26 mouse cellular contexts compared by ENCODE assay signal in the genomic region with DNA sequence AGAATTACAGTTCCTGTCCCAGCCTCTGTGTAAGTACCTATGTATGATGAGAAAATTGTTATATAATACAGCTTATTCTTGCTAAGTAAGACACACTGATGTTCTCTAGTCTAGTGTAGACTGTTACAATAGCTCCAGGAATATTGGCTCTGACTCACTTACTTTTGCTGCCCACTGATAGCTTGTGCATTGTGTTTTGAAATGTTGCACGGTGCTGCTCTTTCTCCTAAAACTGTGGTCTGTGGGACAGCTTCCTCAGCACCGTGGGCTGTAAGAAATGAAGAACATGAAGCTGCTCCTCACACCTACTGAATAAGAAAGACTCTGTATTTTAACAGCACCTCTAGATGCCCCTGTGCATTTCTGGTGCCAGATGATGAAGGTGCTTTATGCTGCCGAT.
A peak's percentile ranks its signal among the peaks of the same experiment; 100 is the strongest.
DNase-seq lines count a peak whose midpoint lies in the region; ATAC-seq and TF ChIP-seq lines count a peak whose summit lies in the region.
"Had no signal": no experiment of that assay in that cellular context is flagged by ENCODE, and none has a peak within 500 bp of the region (broad histone marks: within the 10 kb centered on the region; RNA-seq: fewer than 3 reads in every experiment).

No protein-coding gene starts in this region.

- H3K27me3 ChIP-seq in neural tube, embryonic 14.5 days (ENCODE audit: control insufficient read depth, insufficient read depth, low read length): no peaks in the 10 kb centered on the region
- no peaks in the 10 kb centered on the region for H3K27me3 ChIP-seq in midbrain, embryonic 14.5 days (ENCODE audit: control insufficient read depth, insufficient read depth, low read length)
- H3K27me3 ChIP-seq: forebrain, embryonic 13.5 days; heart, embryonic 12.5 days; heart, embryonic 15.5 days; hindbrain, embryonic 13.5 days had no signal

- H3K4me3 ChIP-seq in left cerebral cortex, adult 2 months: no peak overlapping the region
- H3K4me3 ChIP-seq in neural tube, embryonic 14.5 days (ENCODE audit: low read depth, low read length): no peak overlapping the region
- H3K4me3 ChIP-seq in midbrain, embryonic 14.5 days (replicated peaks; ENCODE audit: low read depth, low read length): no peak overlapping the region
- H3K4me3 ChIP-seq: forebrain, embryonic 10.5 days; forebrain, embryonic 13.5 days; gastrocnemius, adult 2 months; heart, embryonic 12.5 days; heart, embryonic 15.5 days; hindbrain, embryonic 10.5 days; hindbrain, embryonic 13.5 days had no signal

- no peaks in the 10 kb centered on the region for H3K9me3 ChIP-seq in neural tube, embryonic 14.5 days (ENCODE audit: control insufficient read depth, low read length)
- H3K9me3 ChIP-seq in midbrain, embryonic 14.5 days (ENCODE audit: control insufficient read depth, low read length): no peaks in the 10 kb centered on the region
- H3K9me3 ChIP-seq: forebrain, embryonic 10.5 days; forebrain, embryonic 13.5 days; heart, embryonic 12.5 days; heart, embryonic 15.5 days; hindbrain, embryonic 10.5 days; hindbrain, embryonic 13.5 days had no signal

- no peak for DNase-seq in frontal cortex, postnatal 25 days (ENCODE audit: low spot score in 2 of 2)
- DNase-seq in left cerebral cortex, adult 2 months (ENCODE audit: extremely low spot score in 1 of 2, low spot score in 2 of 2): no peak
- no peak for DNase-seq in left cerebral cortex, adult 18-20 months (ENCODE audit: low spot score in 2 of 2)
- no peak for DNase-seq in neural tube, embryonic 10.5 days (ENCODE audit: extremely low spot score, low spot score)
- no peak for DNase-seq in midbrain, embryonic 14.5 days
- DNase-seq: adrenal gland, adult 8-10 months; adrenal gland, postnatal 25 days; cerebellum, adult 18-20 months; cerebellum, adult 9-10 months; cerebellum, postnatal 14 days; gastrocnemius, adult 2 months; gastrocnemius, postnatal 14 days; heart, adult 18-20 months; heart, postnatal 10 days; heart, postnatal 36 days had no signal

- ATAC-seq in frontal cortex, adult (ENCODE audit: low TSS enrichment): peak; percentile 78
- no peak for ATAC-seq in neural tube, embryonic 14.5 days (ENCODE audit: low read depth)
- ATAC-seq in midbrain, embryonic 14.5 days (ENCODE audit: low FRiP score, low TSS enrichment): no peak
- ATAC-seq: activated CD4-positive, CD25-positive, alpha-beta regulatory T cell, adult 4 months; forebrain, embryonic 13.5 days; forebrain, embryonic 16.5 days; hindbrain, embryonic 16.5 days had no signal

- no peak overlapping the region for H3K9ac ChIP-seq in neural tube, embryonic 14.5 days (replicated peaks; ENCODE audit: low read depth, low read length)
- H3K9ac ChIP-seq in midbrain, embryonic 14.5 days (replicated peaks; ENCODE audit: low read length): no peak overlapping the region
- H3K9ac ChIP-seq: forebrain, embryonic 13.5 days; heart, embryonic 12.5 days; heart, embryonic 15.5 days; hindbrain, embryonic 13.5 days had no signal

- WGBS in neural tube, embryonic 14.5 days: 90% methylated on average over 3 of the region's 3 CpGs
- 86% methylated on average over 3 of the region's 3 CpGs for WGBS in midbrain, embryonic 14.5 days

- no peak for TF ChIP-seq CTCF in left cerebral cortex, adult 2 months (IDR thresholded peaks at IDR 0.05)

- no peak overlapping the region for H3K4me2 ChIP-seq in neural tube, embryonic 14.5 days (ENCODE audit: low read depth, low read length)
- no peak overlapping the region for H3K4me2 ChIP-seq in midbrain, embryonic 14.5 days (ENCODE audit: low read length)
- H3K4me2 ChIP-seq: forebrain, embryonic 13.5 days; heart, embryonic 12.5 days; heart, embryonic 15.5 days; hindbrain, embryonic 13.5 days had no signal

- no peaks in the 10 kb centered on the region for H3K4me1 ChIP-seq in neural tube, embryonic 14.5 days (ENCODE audit: control insufficient read depth, insufficient read depth, low read length)
- no peaks in the 10 kb centered on the region for H3K4me1 ChIP-seq in midbrain, embryonic 14.5 days (ENCODE audit: control insufficient read depth, insufficient read depth, low read length)
- H3K4me1 ChIP-seq: forebrain, embryonic 10.5 days; forebrain, embryonic 13.5 days; heart, embryonic 15.5 days; hindbrain, embryonic 10.5 days; hindbrain, embryonic 13.5 days had no signal

- peak overlapping the region; percentile 54 for H3K27ac ChIP-seq in left cerebral cortex, adult 2 months
- H3K27ac ChIP-seq in neural tube, embryonic 14.5 days (ENCODE audit: low read depth, low read length): 0 out of 2 replicates have a peak overlapping the region, but pooled peaks have one; percentile 30
- H3K27ac ChIP-seq in midbrain, embryonic 14.5 days (replicated peaks; ENCODE audit: low read depth, low read length): no peak overlapping the region
- H3K27ac ChIP-seq: forebrain, embryonic 10.5 days; forebrain, embryonic 13.5 days; gastrocnemius, adult 2 months; heart, embryonic 15.5 days; hindbrain, embryonic 10.5 days; hindbrain, embryonic 13.5 days had no signal

- no peaks in the 10 kb centered on the region for H3K36me3 ChIP-seq in neural tube, embryonic 14.5 days (ENCODE audit: control insufficient read depth, insufficient read depth, low read length)
- H3K36me3 ChIP-seq in midbrain, embryonic 14.5 days (ENCODE audit: control insufficient read depth, insufficient read depth, low read length): no peaks in the 10 kb centered on the region
- H3K36me3 ChIP-seq: forebrain, embryonic 10.5 days; heart, embryonic 12.5 days; heart, embryonic 15.5 days; hindbrain, embryonic 10.5 days; hindbrain, embryonic 13.5 days had no signal

- intact Hi-C loops in left cerebral cortex, adult 2 months (cut with DNase I): loop anchor here (5.0 kb wide), 3 partner anchors 48 to 128 kb away; no protein-coding TSS in a partner anchor
